ENCODE assay signal across 16 mouse cellular contexts in the genomic region with DNA sequence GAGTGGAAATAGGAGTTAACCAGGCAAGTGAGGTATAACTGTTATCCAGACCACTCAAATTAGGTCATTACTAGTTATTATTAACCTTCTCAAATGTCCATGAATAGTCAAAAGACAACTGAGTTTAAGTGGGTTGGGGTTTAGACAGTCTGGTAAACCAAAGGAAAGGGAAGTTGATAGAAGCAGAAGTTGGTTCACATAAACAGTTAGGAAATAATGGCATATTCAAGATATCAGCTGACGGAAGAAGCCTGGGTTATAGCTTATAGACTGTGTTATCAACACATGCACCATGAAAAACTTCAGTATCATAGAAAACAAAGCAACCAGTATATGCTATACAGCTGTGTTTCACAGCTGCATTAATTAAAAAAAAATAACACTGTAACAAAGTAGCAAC.
"Had no signal": no experiment of that assay in that cellular context is flagged by ENCODE, and none has a peak within 500 bp of the region (broad histone marks: within the 10 kb centered on the region; RNA-seq: fewer than 3 reads in every experiment).

No protein-coding gene starts in this region.

- H3K9ac ChIP-seq: kidney, embryonic 15.5 days; limb, embryonic 13.5 days; liver, embryonic 12.5 days; liver, embryonic 15.5 days had no signal

- H3K4me3 ChIP-seq: kidney, embryonic 15.5 days; limb, embryonic 10.5 days; limb, embryonic 13.5 days; liver, embryonic 12.5 days; liver, embryonic 15.5 days; megakaryocyte, embryonic 14.5 days had no signal

- H3K4me1 ChIP-seq: kidney, embryonic 15.5 days; limb, embryonic 10.5 days; limb, embryonic 13.5 days; liver, embryonic 12.5 days; liver, embryonic 15.5 days; megakaryocyte, embryonic 14.5 days had no signal

- DNase-seq: kidney, adult 8-10 months; kidney, postnatal 10 days; kidney, postnatal 4 days; liver; lung, adult 2 months; lung, postnatal 14 days; lung, postnatal 4 days; midbrain, embryonic 14.5 days; thymus, adult 18-20 months; thymus, postnatal 4 days had no signal

- H3K27ac ChIP-seq: kidney, embryonic 15.5 days; limb, embryonic 10.5 days; limb, embryonic 13.5 days; liver, embryonic 12.5 days; liver, embryonic 15.5 days had no signal

- H3K27me3 ChIP-seq: kidney, embryonic 15.5 days; limb, embryonic 13.5 days; liver, embryonic 12.5 days; liver, embryonic 15.5 days; megakaryocyte, embryonic 14.5 days had no signal

- H3K36me3 ChIP-seq: kidney, embryonic 15.5 days; limb, embryonic 10.5 days; limb, embryonic 13.5 days; liver, embryonic 12.5 days; liver, embryonic 15.5 days had no signal

- H3K9me3 ChIP-seq: kidney, embryonic 15.5 days; limb, embryonic 10.5 days; limb, embryonic 13.5 days; liver, embryonic 12.5 days; liver, embryonic 15.5 days; megakaryocyte, embryonic 14.5 days had no signal

- ATAC-seq: liver, embryonic 12.5 days had no signal
